Mouse (Mus musculus) stomach, postnatal 0 days (tissue): ENCODE measurements at regions not wholly inside any gene's neighbourhood (a gene's known extent, or its start where the extent isn't known, plus 50 kb on each side); places are given as distances from the start of the nearest gene placed in this dataset.
A peak's percentile ranks its signal among the peaks of the same experiment; 100 is the strongest.

Source experiments
- ATAC-seq: fragments of 200-750 bp; cut with Nextera tagmentation; 2 replicates; pipeline ENCODE4 v1.8.0; 2017; ENCODE audit not compliant: low FRiP score, low TSS enrichment
- DNase-seq: peaks from one replicate; pipeline ENCODE4 v3.0.0-alpha.2; 2016; ENCODE audit warnings: low spot score
- H3K27ac ChIP-seq: fragments of 300-500 bp; sonication (generic); replicated peaks from 2 replicates; pipeline ENCODE4 v1.5.1; 2014; ENCODE audit warnings: mild to moderate bottlenecking, control low read depth
- H3K27me3 ChIP-seq: fragments of 300-500 bp; sonication (generic); 2 replicates; pipeline ENCODE4 v1.6.1; 2014; ENCODE audit warnings: low read length; ENCODE audit not compliant: control insufficient read depth, insufficient read depth
- H3K36me3 ChIP-seq: fragments of 300-500 bp; sonication (generic); 2 replicates; pipeline ENCODE4 v1.6.1; 2014; ENCODE audit warnings: low read length, mixed read lengths; ENCODE audit not compliant: control insufficient read depth, insufficient read depth
- H3K4me1 ChIP-seq: fragments of 300-500 bp; sonication (generic); replicated peaks from 2 replicates; pipeline ENCODE4 v1.6.1; 2014; ENCODE audit warnings: antibody characterized with exemption; ENCODE audit not compliant: control insufficient read depth, insufficient read depth
- H3K4me2 ChIP-seq: fragments of 300-500 bp; sonication (generic); replicated peaks from 2 replicates; pipeline ENCODE4 v1.6.1; 2014; ENCODE audit warnings: low read depth, mild to moderate bottlenecking, control low read depth, moderate library complexity
- H3K4me3 ChIP-seq: fragments of 300-500 bp; sonication (generic); 2 replicates; pipeline ENCODE4 v1.5.1; 2014; ENCODE audit warnings: low read depth, low read length, control low read depth
- H3K9ac ChIP-seq: fragments of 300-500 bp; sonication (generic); 2 replicates; pipeline ENCODE4 v1.6.1; 2014; ENCODE audit warnings: mild to moderate bottlenecking, low read length, control low read depth, mixed read lengths
- H3K9me3 ChIP-seq: fragments of 300-500 bp; sonication (generic); 2 replicates; pipeline ENCODE4 v1.6.1; 2016; ENCODE audit warnings: low read length; ENCODE audit not compliant: control insufficient read depth
- CTCF ChIP-seq: IDR thresholded peaks from 2 replicates; pipeline ENCODE4 v1.5.1; 2016; ENCODE audit warnings: antibody characterized with exemption, low read depth, mild to moderate bottlenecking, moderate library complexity
- EP300 ChIP-seq: optimal IDR thresholded peaks from 2 replicates; pipeline ENCODE3; 2016; ENCODE audit warnings: antibody characterized with exemption
- WGBS: fragments of 180-500 bp; shearing (Covaris S2); extraction: QIAGEN DNeasy Blood & Tissue Kit; methylation state at CpG from one replicate; pipeline ENCODE4 v1.1.7; 2014; 5-methylcytosine and 5-hydroxymethylcytosine counted together

DNA sequence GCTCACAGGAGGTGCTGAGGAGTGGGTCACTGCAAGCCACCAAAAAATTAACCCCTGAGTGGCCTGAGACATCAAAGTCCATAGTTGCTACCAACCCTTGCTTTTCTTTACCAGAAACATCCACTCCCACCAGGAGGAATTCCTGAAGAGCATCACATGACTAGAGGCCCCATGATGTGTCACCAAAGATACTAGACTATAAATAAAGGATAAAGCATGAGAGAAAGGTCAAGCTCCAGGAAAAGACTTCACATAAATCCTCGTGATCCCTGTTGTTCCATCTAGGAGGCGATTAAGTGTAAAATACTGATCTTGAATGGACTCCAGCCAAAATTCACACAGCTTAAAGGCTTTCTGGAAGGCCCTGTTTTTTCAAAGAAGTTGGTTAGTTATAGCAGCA, 190.6 kb downstream of the Adamts15 start:
- no peaks in the 10 kb centered on the region for H3K9me3 ChIP-seq
- H3K9ac ChIP-seq = no peak overlapping the region
- ATAC-seq (no peak), DNase-seq (no peak)
- H3K27me3 ChIP-seq = no peaks in the 10 kb centered on the region
- H3K4me1 ChIP-seq = no peaks in the 10 kb centered on the region
- WGBS = 45% methylated on average over 2 of the region's 2 CpGs
- H3K27ac ChIP-seq = no peak overlapping the region
- no peaks in the 10 kb centered on the region for H3K36me3 ChIP-seq
- H3K4me3 ChIP-seq = no peak overlapping the region
- no peak for TF ChIP-seq CTCF
- TF ChIP-seq EP300 = no peak
- H3K4me2 ChIP-seq = no peak overlapping the region

GRCm38 (mm10) chr9:30723364-30724070, 198.7 kb downstream of the Adamts15 start:
- DNase-seq (no peak), ATAC-seq (no peak)
- no peaks in the 10 kb centered on the region for H3K4me1 ChIP-seq
- no peak overlapping the region for H3K4me3 ChIP-seq
- TF ChIP-seq CTCF = no peak
- TF ChIP-seq EP300 = no peak
- no peaks in the 10 kb centered on the region for H3K9me3 ChIP-seq
- H3K27ac ChIP-seq = no peak overlapping the region
- H3K36me3 ChIP-seq = no peaks in the 10 kb centered on the region
- no peak overlapping the region for H3K4me2 ChIP-seq
- 74% methylated on average over 1 of the region's 1 CpGs for WGBS
- H3K9ac ChIP-seq = no peak overlapping the region
- no peaks in the 10 kb centered on the region for H3K27me3 ChIP-seq

DNA sequence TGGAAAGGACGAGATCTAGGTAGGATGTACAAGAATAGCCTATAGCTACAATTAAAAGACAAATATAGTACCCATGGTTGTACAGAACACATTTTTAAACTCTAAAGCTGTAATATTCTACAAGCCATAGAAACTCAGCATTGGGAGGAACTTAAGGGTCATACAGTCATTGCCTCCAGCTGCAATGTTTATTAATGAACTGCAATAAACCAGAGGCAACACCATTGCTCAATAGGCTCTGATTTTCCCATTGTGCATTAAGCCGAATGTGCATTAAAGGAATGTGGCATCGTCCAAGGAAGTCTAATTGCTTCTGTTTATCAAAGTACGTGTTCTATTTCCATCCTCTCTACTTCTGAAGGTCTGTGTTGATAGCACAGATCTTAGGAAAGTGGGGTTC, 200.4 kb downstream of the Adamts15 start:
- no peaks in the 10 kb centered on the region for H3K27me3 ChIP-seq
- DNase-seq (no peak), ATAC-seq (no peak)
- WGBS = 58% methylated on average over 4 of the region's 4 CpGs
- no peak overlapping the region for H3K4me3 ChIP-seq
- H3K4me2 ChIP-seq = no peak overlapping the region
- H3K36me3 ChIP-seq = no peaks in the 10 kb centered on the region
- no peak overlapping the region for H3K27ac ChIP-seq
- H3K9ac ChIP-seq = no peak overlapping the region
- H3K9me3 ChIP-seq = no peaks in the 10 kb centered on the region
- no peaks in the 10 kb centered on the region for H3K4me1 ChIP-seq
- TF ChIP-seq CTCF = no peak
- TF ChIP-seq EP300 = no peak

GRCm38 (mm10) chr9:30716421-30717170, 205.7 kb downstream of the Adamts15 start:
- H3K27ac ChIP-seq = no peak overlapping the region
- no peak overlapping the region for H3K4me2 ChIP-seq
- no peak overlapping the region for H3K9ac ChIP-seq
- 76% methylated on average over 8 of the region's 8 CpGs for WGBS
- DNase-seq = no peak
- no peaks in the 10 kb centered on the region for H3K9me3 ChIP-seq
- H3K4me1 ChIP-seq = no peaks in the 10 kb centered on the region
- TF ChIP-seq EP300 (no peak), CTCF (no peak)
- no peaks in the 10 kb centered on the region for H3K36me3 ChIP-seq
- H3K4me3 ChIP-seq = no peak overlapping the region
- H3K27me3 ChIP-seq = no peaks in the 10 kb centered on the region
- no peak for ATAC-seq

DNA sequence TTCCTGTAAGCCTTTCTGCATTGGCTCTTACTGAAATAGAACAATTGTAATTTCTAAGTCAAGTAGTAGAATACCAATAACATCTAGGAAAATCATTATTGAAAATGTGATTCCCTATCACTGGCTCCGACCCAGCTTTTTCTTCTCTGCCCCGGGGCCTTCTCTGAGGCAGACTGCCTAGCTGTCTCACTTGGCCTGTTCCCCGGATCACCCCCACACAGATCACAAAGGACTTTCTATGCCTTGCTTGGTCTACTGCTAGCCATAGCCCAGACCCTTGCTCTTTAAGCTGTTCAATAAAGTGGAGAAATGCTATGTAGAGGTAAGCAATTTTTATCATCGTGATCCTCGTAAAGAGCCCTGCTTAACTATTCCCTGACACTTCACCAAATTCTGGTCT, 212.1 kb downstream of the Adamts15 start:
- 89% methylated on average over 5 of the region's 5 CpGs for WGBS
- ATAC-seq = no peak
- Histone ChIP-seq H3K9me3 (no peaks in the 10 kb centered on the region), H3K27ac (no peak overlapping the region), H3K27me3 (no peaks in the 10 kb centered on the region), H3K4me1 (no peaks in the 10 kb centered on the region), H3K4me2 (no peak overlapping the region), H3K36me3 (no peaks in the 10 kb centered on the region), H3K4me3 (no peak overlapping the region), H3K9ac (no peak overlapping the region)
- DNase-seq = no peak
- no peak for TF ChIP-seq CTCF
- no peak for TF ChIP-seq EP300

DNA sequence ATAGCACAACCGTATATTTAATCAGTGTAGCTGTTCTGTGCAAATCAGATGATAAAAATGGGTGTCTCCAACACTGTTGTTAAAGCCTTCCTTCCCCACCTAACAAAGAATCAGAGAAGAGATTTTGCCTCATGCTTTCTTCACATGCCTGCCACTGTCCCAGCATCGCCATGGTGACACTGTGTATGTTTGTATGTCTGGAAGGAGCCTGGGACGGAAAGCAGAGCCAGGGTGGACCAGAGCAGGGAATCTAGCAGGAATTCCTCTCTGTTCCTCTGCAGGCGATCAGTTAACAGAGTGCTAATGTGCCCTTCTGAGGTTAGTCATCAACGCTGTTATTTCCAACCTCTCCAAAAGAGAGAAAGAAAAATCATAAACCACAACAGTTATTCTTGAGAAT, 222.4 kb downstream of the Adamts15 start:
- peak; percentile 63; the same call in 1 of the 2 replicates for ATAC-seq
- H3K4me3 ChIP-seq = no peak overlapping the region
- TF ChIP-seq EP300 (no peak), CTCF (no peak)
- H3K9ac ChIP-seq = no peak overlapping the region
- H3K36me3 ChIP-seq = no peaks in the 10 kb centered on the region
- H3K9me3 ChIP-seq = no peaks in the 10 kb centered on the region
- H3K27me3 ChIP-seq = no peaks in the 10 kb centered on the region
- H3K27ac ChIP-seq = no peak overlapping the region
- peak; percentile 17 for DNase-seq
- no peak overlapping the region for H3K4me2 ChIP-seq
- no peaks in the 10 kb centered on the region for H3K4me1 ChIP-seq
- WGBS = 40% methylated on average over 5 of the region's 5 CpGs
